Mouse (Mus musculus): ENCODE data around the gene Sdr9c7. TPM values are rescaled to one million over a fixed set of nuclear protein-coding genes. Genes with fewer than 3 reads are reported as not detected.

The Sdr9c7 gene
- polyA plus RNA-seq, 1 experiment from 2014 or later = not detected

Other genes starting within 250 kb of the Sdr9c7 start
- 12.0 and 12.2 TPM in 2 replicates for gene Nemp1, start 231.6 kb upstream of the Sdr9c7 start, polyA plus RNA-seq (2014; fragmentation: Nextera tagmentation; extraction: Ambion mirVana)
- gene Nab2, start 229.9 kb upstream of the Sdr9c7 start, polyA plus RNA-seq (2014; fragmentation: Nextera tagmentation; extraction: Ambion mirVana) = 4.9 and 5.5 TPM in 2 replicates
- gene Myo1a, start 193.3 kb upstream of the Sdr9c7 start, polyA plus RNA-seq (2014; fragmentation: Nextera tagmentation; extraction: Ambion mirVana) = 0.40 and 0.51 TPM in 2 replicates
- not detected in 2 replicates for gene Tac2, start 174.0 kb upstream of the Sdr9c7 start, polyA plus RNA-seq (2014; fragmentation: Nextera tagmentation; extraction: Ambion mirVana)
- 7.3 and 7.6 TPM in 2 replicates for gene Zbtb39, start 159.0 kb upstream of the Sdr9c7 start, polyA plus RNA-seq (2014; fragmentation: Nextera tagmentation; extraction: Ambion mirVana)
- 0.43 and 0.45 TPM in 2 replicates for gene Gpr182, start 146.8 kb upstream of the Sdr9c7 start, polyA plus RNA-seq (2014; fragmentation: Nextera tagmentation; extraction: Ambion mirVana)
- not detected in 2 replicates for gene Rdh1, start 138.8 kb upstream of the Sdr9c7 start, polyA plus RNA-seq (2014; fragmentation: Nextera tagmentation; extraction: Ambion mirVana)
- gene Rdh16f1, start 138.7 kb upstream of the Sdr9c7 start, polyA plus RNA-seq (2014; fragmentation: Nextera tagmentation; extraction: Ambion mirVana) = not detected in 2 replicates
- gene Rdh9, start 122.1 kb upstream of the Sdr9c7 start, polyA plus RNA-seq (2014; fragmentation: Nextera tagmentation; extraction: Ambion mirVana) = 0.13 TPM in 1 of 2 replicates, not detected in the other
- not detected in 2 replicates for gene Rdh16, start 97.4 kb upstream of the Sdr9c7 start, polyA plus RNA-seq (2014; fragmentation: Nextera tagmentation; extraction: Ambion mirVana)
- not detected in 2 replicates for gene Rdh19, start 48.6 kb upstream of the Sdr9c7 start, polyA plus RNA-seq (2014; fragmentation: Nextera tagmentation; extraction: Ambion mirVana)
- gene Rdh16f2, start 32.0 kb upstream of the Sdr9c7 start, polyA plus RNA-seq (2014; fragmentation: Nextera tagmentation; extraction: Ambion mirVana) = not detected in 2 replicates
- not detected in 2 replicates for gene Rdh7, start 9.7 kb upstream of the Sdr9c7 start, polyA plus RNA-seq (2014; fragmentation: Nextera tagmentation; extraction: Ambion mirVana)
- gene Hsd17b6, start 109.1 kb downstream of the Sdr9c7 start, polyA plus RNA-seq (2014; fragmentation: Nextera tagmentation; extraction: Ambion mirVana) = not detected in 2 replicates
- 124 and 127 TPM in 2 replicates for gene Prim1, start 116.7 kb downstream of the Sdr9c7 start, polyA plus RNA-seq (2014; fragmentation: Nextera tagmentation; extraction: Ambion mirVana)
- gene Naca, start 137.1 kb downstream of the Sdr9c7 start, polyA plus RNA-seq (2014; fragmentation: Nextera tagmentation; extraction: Ambion mirVana) = 855 and 939 TPM in 2 replicates
- 638 and 692 TPM in 2 replicates for gene Ptges3, start 160.4 kb downstream of the Sdr9c7 start, polyA plus RNA-seq (2014; fragmentation: Nextera tagmentation; extraction: Ambion mirVana)
- gene Atp5b, start 184.8 kb downstream of the Sdr9c7 start, polyA plus RNA-seq (2014; fragmentation: Nextera tagmentation; extraction: Ambion mirVana) = 2,200 and 2,324 TPM in 2 replicates
- 20.9 and 21.9 TPM in 2 replicates for gene Baz2a, start 193.1 kb downstream of the Sdr9c7 start, polyA plus RNA-seq (2014; fragmentation: Nextera tagmentation; extraction: Ambion mirVana)